Mouse (Mus musculus): ENCODE measurements at regions not wholly inside any gene's neighbourhood (a gene's known extent, or its start where the extent isn't known, plus 50 kb on each side); places are given as distances from the start of the nearest gene placed in this dataset.

DNA sequence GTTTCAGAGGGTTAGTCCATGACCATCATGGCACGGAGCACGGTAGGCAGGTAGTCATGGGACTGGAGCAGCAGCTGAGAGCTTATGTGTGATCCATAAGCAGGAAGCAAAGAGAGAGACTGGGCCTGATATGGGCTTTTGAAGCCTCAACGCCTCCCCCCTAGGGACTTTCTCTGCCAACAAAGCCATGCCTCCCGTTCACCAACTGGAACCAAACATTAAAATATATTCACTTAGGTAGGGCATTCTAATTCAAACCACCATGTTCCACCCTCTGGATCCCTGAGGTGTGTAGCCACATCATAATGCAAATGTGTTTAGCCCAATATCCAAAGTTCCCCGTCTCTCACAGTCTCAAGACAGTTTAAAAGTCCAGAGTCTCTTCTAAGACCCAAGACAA is 85.3 kb upstream of the Ltbp1 start:
- WGBS, result 79% methylated on average over 5 of the region's 5 CpGs
- Histone ChIP-seq H3K4me3 (ENCODE audit: low read depth, low read length) (no peak overlapping the region), H3K27me3 (ENCODE audit: control insufficient read depth, insufficient read depth, low read length) (no peaks in the 10 kb centered on the region), H3K4me2 (ENCODE audit: low read depth, low read length, severe bottlenecking) (no peak overlapping the region), H3K9me3 (ENCODE audit: control insufficient read depth, low read length) (no peaks in the 10 kb centered on the region), H3K36me3 (ENCODE audit: control insufficient read depth, insufficient read depth, low read length) (no peaks in the 10 kb centered on the region), H3K27ac (ENCODE audit: low read depth, low read length) (no peak overlapping the region), H3K9ac (ENCODE audit: low read length) (no peak overlapping the region), H3K4me1 (replicated peaks; ENCODE audit: control insufficient read depth, insufficient read depth, low read length) (no peaks in the 10 kb centered on the region)
- DNase-seq (ENCODE audit: low spot score) (no peak), ATAC-seq (replicated peaks; ENCODE audit: low FRiP score) (no peak)

DNA sequence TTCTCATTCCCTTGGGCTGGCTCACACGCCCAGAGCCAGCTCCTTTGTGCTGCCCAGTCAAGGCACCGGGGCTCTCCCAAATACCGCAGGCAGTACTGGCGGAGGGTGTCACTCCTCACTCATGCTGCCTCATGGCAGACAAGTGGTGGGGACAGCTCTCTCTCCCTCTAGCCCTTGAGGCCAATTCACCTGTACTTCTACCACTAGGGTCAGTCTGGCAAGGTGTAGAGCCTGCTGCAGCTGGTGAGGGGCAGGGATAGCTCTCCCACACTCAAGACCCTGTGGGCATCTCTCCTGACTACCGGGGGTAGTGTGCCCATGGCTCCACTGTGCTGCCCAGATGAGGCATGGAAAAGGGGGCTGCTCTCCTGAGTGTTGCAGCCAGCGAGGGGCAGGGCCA is 84.0 kb upstream of the Ltbp1 start:
- 86% methylated on average over 6 of the region's 6 CpGs for WGBS
- H3K4me2 ChIP-seq (ENCODE audit: low read depth, low read length, severe bottlenecking), result no peak overlapping the region
- no peaks in the 10 kb centered on the region for H3K27me3 ChIP-seq (ENCODE audit: control insufficient read depth, insufficient read depth, low read length)
- H3K9me3 ChIP-seq (ENCODE audit: control insufficient read depth, low read length), result no peaks in the 10 kb centered on the region
- ATAC-seq (replicated peaks; ENCODE audit: low FRiP score), result peak; percentile 44; the same call in 1 of the 2 replicates
- H3K9ac ChIP-seq (ENCODE audit: low read length), result no peak overlapping the region
- no peak overlapping the region for H3K27ac ChIP-seq (ENCODE audit: low read depth, low read length)
- no peaks in the 10 kb centered on the region for H3K36me3 ChIP-seq (ENCODE audit: control insufficient read depth, insufficient read depth, low read length)
- no peak overlapping the region for H3K4me3 ChIP-seq (ENCODE audit: low read depth, low read length)
- no peaks in the 10 kb centered on the region for H3K4me1 ChIP-seq (replicated peaks; ENCODE audit: control insufficient read depth, insufficient read depth, low read length)
- DNase-seq (ENCODE audit: low spot score), result no peak

DNA sequence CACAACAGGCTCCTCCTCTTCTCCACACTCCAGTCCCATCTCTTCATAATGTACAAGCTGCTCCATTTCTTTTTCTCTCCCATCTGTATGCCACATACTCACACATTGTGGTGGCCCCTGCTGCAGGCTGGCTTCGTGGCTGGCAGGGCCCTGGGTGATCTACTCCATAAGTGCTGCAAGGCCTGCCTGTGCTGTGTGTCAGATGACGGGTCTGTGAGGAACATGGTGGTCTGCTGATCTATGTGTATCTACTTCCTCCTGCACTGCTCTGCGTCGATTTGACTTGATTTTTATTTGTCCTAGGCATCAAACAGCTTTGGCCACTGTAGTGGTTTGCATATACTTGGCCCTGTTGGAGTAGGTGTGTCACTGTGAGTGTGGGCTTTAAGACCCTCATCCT is 83.4 kb upstream of the Ltbp1 start:
- H3K27ac ChIP-seq (ENCODE audit: low read depth, low read length), result no peak overlapping the region
- no peak for DNase-seq (ENCODE audit: low spot score)
- H3K4me1 ChIP-seq (replicated peaks; ENCODE audit: control insufficient read depth, insufficient read depth, low read length), result no peaks in the 10 kb centered on the region
- no peak overlapping the region for H3K9ac ChIP-seq (ENCODE audit: low read length)
- no peaks in the 10 kb centered on the region for H3K36me3 ChIP-seq (ENCODE audit: control insufficient read depth, insufficient read depth, low read length)
- no peak overlapping the region for H3K4me2 ChIP-seq (ENCODE audit: low read depth, low read length, severe bottlenecking)
- H3K4me3 ChIP-seq (ENCODE audit: low read depth, low read length), result no peak overlapping the region
- 85% methylated on average over 4 of the region's 4 CpGs for WGBS
- H3K9me3 ChIP-seq (ENCODE audit: control insufficient read depth, low read length), result no peaks in the 10 kb centered on the region
- H3K27me3 ChIP-seq (ENCODE audit: control insufficient read depth, insufficient read depth, low read length), result no peaks in the 10 kb centered on the region
- no peak for ATAC-seq (replicated peaks; ENCODE audit: low FRiP score)

DNA sequence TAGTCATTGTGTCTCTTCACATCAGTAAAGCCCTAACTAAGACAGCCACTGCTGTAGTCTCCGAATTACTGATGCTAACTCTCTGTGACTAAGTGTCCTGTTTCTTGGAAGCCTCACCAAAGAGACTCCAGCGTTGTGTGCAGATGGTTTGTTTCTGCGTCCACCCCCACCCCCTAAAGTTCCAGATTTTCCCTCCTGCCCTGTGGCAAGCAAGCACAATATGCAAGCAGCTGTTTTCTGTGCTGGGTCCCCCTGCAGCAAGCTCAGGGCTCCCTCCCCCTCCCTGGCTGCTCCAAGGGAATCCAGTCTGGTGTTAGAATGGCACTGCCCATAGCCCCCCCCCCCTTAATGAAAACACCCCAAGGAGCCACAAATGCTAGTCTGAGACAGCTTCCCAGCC is 82.8 kb upstream of the Ltbp1 start:
- Histone ChIP-seq H3K9ac (ENCODE audit: low read length) (no peak overlapping the region), H3K36me3 (ENCODE audit: control insufficient read depth, insufficient read depth, low read length) (no peaks in the 10 kb centered on the region), H3K27me3 (ENCODE audit: control insufficient read depth, insufficient read depth, low read length) (no peaks in the 10 kb centered on the region), H3K27ac (ENCODE audit: low read depth, low read length) (no peak overlapping the region), H3K4me1 (replicated peaks; ENCODE audit: control insufficient read depth, insufficient read depth, low read length) (no peaks in the 10 kb centered on the region), H3K4me2 (ENCODE audit: low read depth, low read length, severe bottlenecking) (no peak overlapping the region), H3K4me3 (ENCODE audit: low read depth, low read length) (no peak overlapping the region), H3K9me3 (ENCODE audit: control insufficient read depth, low read length) (no peaks in the 10 kb centered on the region)
- ATAC-seq (replicated peaks; ENCODE audit: low FRiP score) (no peak), DNase-seq (ENCODE audit: low spot score) (no peak)
- WGBS, result 53% methylated on average over 3 of the region's 3 CpGs

DNA sequence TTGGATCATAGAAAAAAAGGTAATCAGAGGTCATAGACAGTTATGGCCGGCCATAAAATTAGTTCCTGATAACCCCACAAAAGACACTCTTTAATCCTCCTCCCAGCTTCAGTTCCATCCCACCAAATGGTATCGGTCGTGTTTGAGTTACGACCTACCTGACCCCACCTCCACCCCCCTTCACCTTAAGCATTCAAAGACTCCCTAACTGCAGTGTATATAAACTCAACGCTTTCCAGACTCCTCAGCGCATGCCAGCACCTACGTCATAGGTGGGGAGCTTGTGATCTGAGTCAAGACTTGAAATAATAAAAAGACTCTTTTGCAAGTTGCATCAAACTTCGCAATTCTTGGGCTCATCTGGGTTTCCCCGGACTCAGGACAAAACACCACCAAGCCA is 82.3 kb upstream of the Ltbp1 start:
- H3K4me1 ChIP-seq (replicated peaks; ENCODE audit: control insufficient read depth, insufficient read depth, low read length), result no peaks in the 10 kb centered on the region
- H3K4me3 ChIP-seq (ENCODE audit: low read depth, low read length), result no peak overlapping the region
- no peaks in the 10 kb centered on the region for H3K36me3 ChIP-seq (ENCODE audit: control insufficient read depth, insufficient read depth, low read length)
- H3K27ac ChIP-seq (ENCODE audit: low read depth, low read length), result no peak overlapping the region
- ATAC-seq (replicated peaks; ENCODE audit: low FRiP score) (no peak), DNase-seq (ENCODE audit: low spot score) (no peak)
- H3K9ac ChIP-seq (ENCODE audit: low read length), result no peak overlapping the region
- 75% methylated on average over 9 of the region's 9 CpGs for WGBS
- no peak overlapping the region for H3K4me2 ChIP-seq (ENCODE audit: low read depth, low read length, severe bottlenecking)
- no peaks in the 10 kb centered on the region for H3K9me3 ChIP-seq (ENCODE audit: control insufficient read depth, low read length)
- no peaks in the 10 kb centered on the region for H3K27me3 ChIP-seq (ENCODE audit: control insufficient read depth, insufficient read depth, low read length)

DNA sequence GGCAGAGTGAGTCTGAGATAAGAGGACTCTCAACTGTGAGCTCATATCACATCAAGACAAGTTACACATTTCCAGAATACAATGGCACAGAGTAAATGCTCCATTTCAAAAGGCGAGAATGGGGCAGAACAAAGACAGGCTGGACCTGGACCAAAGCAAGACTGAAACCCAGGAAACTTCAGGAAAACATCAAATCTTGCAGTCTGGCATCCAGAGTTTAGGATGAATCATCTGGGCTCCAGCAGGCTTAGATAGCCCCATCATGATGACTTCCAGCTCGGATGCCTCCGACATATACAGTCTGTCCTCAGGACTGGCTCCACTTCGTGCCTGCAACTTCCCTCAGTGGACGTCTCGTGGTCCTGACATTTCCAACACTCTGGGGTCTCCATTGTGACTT is 80.2 kb upstream of the Ltbp1 start:
- Histone ChIP-seq H3K27me3 (ENCODE audit: control insufficient read depth, insufficient read depth, low read length) (no peaks in the 10 kb centered on the region), H3K4me2 (ENCODE audit: low read depth, low read length, severe bottlenecking) (no peak overlapping the region), H3K27ac (ENCODE audit: low read depth, low read length) (no peak overlapping the region), H3K9ac (ENCODE audit: low read length) (no peak overlapping the region), H3K9me3 (ENCODE audit: control insufficient read depth, low read length) (no peaks in the 10 kb centered on the region), H3K36me3 (ENCODE audit: control insufficient read depth, insufficient read depth, low read length) (no peaks in the 10 kb centered on the region), H3K4me1 (replicated peaks; ENCODE audit: control insufficient read depth, insufficient read depth, low read length) (no peaks in the 10 kb centered on the region), H3K4me3 (ENCODE audit: low read depth, low read length) (no peak overlapping the region)
- DNase-seq (ENCODE audit: low spot score) (no peak), ATAC-seq (replicated peaks; ENCODE audit: low FRiP score) (no peak)
- WGBS, result 90% methylated on average over 6 of the region's 6 CpGs

DNA sequence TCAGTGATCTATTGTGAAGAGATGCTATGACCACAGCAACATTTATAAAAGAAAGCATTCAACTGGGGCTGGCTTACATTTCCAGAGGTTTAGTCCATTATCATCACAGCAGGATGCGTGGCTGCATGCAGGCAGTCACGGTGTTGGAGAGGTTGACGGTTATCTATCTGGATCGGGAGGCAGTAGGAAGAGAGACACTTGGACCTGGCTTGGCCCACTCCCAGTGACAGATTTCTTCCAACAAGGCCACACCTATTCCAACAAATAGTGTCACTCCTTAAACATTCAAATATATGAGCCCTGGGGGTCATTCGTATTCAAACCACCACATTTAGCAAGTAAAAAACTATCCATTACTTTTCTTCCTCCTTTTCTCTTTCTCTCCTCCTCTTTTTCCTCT is 77.4 kb upstream of the Ltbp1 start:
- ATAC-seq (replicated peaks; ENCODE audit: low FRiP score) (no peak), DNase-seq (ENCODE audit: low spot score) (no peak)
- Histone ChIP-seq H3K4me3 (ENCODE audit: low read depth, low read length) (no peak overlapping the region), H3K4me2 (ENCODE audit: low read depth, low read length, severe bottlenecking) (no peak overlapping the region), H3K9me3 (ENCODE audit: control insufficient read depth, low read length) (no peaks in the 10 kb centered on the region), H3K27ac (ENCODE audit: low read depth, low read length) (no peak overlapping the region), H3K9ac (ENCODE audit: low read length) (no peak overlapping the region), H3K36me3 (ENCODE audit: control insufficient read depth, insufficient read depth, low read length) (no peaks in the 10 kb centered on the region), H3K27me3 (ENCODE audit: control insufficient read depth, insufficient read depth, low read length) (no peaks in the 10 kb centered on the region), H3K4me1 (replicated peaks; ENCODE audit: control insufficient read depth, insufficient read depth, low read length) (no peaks in the 10 kb centered on the region)
- 64% methylated on average over 5 of the region's 5 CpGs for WGBS

DNA sequence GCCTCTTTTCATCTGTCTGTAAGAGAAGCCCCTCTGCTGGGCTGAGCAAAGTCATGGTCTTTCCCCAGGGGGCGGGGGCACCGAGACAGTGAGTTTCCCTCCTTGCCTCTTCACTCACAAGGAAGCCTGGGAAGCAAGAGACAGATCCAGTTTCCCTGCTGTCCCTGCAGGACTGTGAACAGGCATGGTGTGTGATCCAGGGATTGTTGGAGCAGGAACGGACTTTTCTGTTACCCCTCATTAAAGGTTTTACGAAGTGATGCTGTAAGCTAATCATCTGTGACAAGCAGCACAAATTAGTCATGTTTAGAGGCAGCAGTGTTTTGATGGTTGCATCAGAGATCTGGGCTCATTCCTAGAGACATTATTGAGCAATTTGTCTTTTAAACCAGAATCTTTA is 73.8 kb upstream of the Ltbp1 start:
- Histone ChIP-seq H3K27ac (ENCODE audit: low read depth, low read length) (no peak overlapping the region), H3K36me3 (ENCODE audit: control insufficient read depth, insufficient read depth, low read length) (no peaks in the 10 kb centered on the region), H3K4me3 (ENCODE audit: low read depth, low read length) (no peak overlapping the region), H3K9me3 (ENCODE audit: control insufficient read depth, low read length) (no peaks in the 10 kb centered on the region), H3K27me3 (ENCODE audit: control insufficient read depth, insufficient read depth, low read length) (no peaks in the 10 kb centered on the region), H3K9ac (ENCODE audit: low read length) (no peak overlapping the region), H3K4me2 (ENCODE audit: low read depth, low read length, severe bottlenecking) (no peak overlapping the region), H3K4me1 (replicated peaks; ENCODE audit: control insufficient read depth, insufficient read depth, low read length) (no peaks in the 10 kb centered on the region)
- ATAC-seq (replicated peaks; ENCODE audit: low FRiP score) (no peak), DNase-seq (ENCODE audit: low spot score) (no peak)
- WGBS, result 68% methylated on average over 4 of the region's 4 CpGs

DNA sequence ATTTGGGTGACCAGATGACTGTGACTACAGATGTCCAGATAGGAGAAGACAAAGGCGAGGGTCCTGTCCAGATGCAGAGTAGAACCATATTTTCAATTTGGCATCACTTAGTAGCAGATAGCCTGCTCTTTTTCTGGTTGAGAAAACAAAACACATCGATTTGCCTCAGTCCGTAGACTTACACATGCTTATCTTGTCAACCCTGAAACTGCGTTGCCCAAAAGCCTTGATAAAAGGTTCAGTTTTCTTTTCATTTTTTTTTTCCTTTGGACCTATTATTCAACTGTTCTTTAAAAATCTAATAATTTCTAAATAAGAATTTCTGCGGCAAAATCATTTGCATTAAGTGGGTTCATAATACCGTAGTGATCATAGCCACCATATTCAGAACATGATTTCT is 64.0 kb upstream of the Ltbp1 start:
- H3K9me3 ChIP-seq (ENCODE audit: control insufficient read depth, low read length), result no peaks in the 10 kb centered on the region
- H3K27me3 ChIP-seq (ENCODE audit: control insufficient read depth, insufficient read depth, low read length), result no peaks in the 10 kb centered on the region
- H3K4me1 ChIP-seq (replicated peaks; ENCODE audit: control insufficient read depth, insufficient read depth, low read length), result no peaks in the 10 kb centered on the region
- no peak for DNase-seq (ENCODE audit: low spot score)
- no peaks in the 10 kb centered on the region for H3K36me3 ChIP-seq (ENCODE audit: control insufficient read depth, insufficient read depth, low read length)
- 87% methylated on average over 6 of the region's 6 CpGs for WGBS
- H3K9ac ChIP-seq (ENCODE audit: low read length), result no peak overlapping the region
- no peak overlapping the region for H3K27ac ChIP-seq (ENCODE audit: low read depth, low read length)
- no peak for ATAC-seq (replicated peaks; ENCODE audit: low FRiP score)
- no peak overlapping the region for H3K4me2 ChIP-seq (ENCODE audit: low read depth, low read length, severe bottlenecking)
- no peak overlapping the region for H3K4me3 ChIP-seq (ENCODE audit: low read depth, low read length)
